Mouse (Mus musculus): ENCODE measurements around the gene Rasgef1c. TPM values are rescaled to one million over a fixed set of nuclear protein-coding genes. Genes with fewer than 3 reads are reported as not detected.

Rasgef1c gene
- polyA plus RNA-seq, 1 experiment from 2014 or later, result 0.18 TPM

GRCm38 (mm10) chr11:49977963-49978568, 76.4 kb downstream of the Rasgef1c start:
- H3K9me3 ChIP-seq (replicated peaks), result 0 out of 2 replicates have a peak, but pooled peaks cover 9% of the 10 kb centered on the region
- WGBS, result 84% methylated on average over 10 of the region's 10 CpGs
- no peak for ATAC-seq (ENCODE audit: insufficient number of reproducible peaks, low FRiP score)

DNA sequence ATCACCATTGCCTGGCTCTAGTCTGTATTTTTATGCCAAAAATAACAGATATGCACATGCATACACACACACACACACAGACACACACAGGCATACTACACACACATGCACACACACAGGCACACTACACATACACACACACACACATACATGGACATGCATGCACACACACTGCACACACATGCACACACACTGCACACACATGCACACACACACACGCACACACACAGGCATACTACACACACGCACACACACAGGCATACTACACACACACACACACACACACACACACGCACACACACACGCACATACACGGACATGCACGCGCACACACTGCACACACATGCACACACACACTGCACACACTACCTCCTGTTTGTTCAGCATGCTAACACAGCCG, 77.3 kb downstream of the Rasgef1c start:
- WGBS, result 86% methylated on average over 8 of the region's 8 CpGs
- no peak overlapping the region for H3K4me3 ChIP-seq
- no peak for ATAC-seq (ENCODE audit: insufficient number of reproducible peaks, low FRiP score)
- H3K36me3 ChIP-seq, result no peaks in the 10 kb centered on the region
- H3K9me3 ChIP-seq (replicated peaks), result 0 out of 2 replicates have a peak, but pooled peaks cover 4% of the 10 kb centered on the region
- H3K27ac ChIP-seq (ENCODE audit: poor library complexity, severe bottlenecking), result no peak overlapping the region
- no peak overlapping the region for H3K4me2 ChIP-seq
- peaks cover 27% of the 10 kb centered on the region for H3K4me1 ChIP-seq (replicated peaks)
- no peaks in the 10 kb centered on the region for H3K27me3 ChIP-seq (replicated peaks)
- no peak overlapping the region for H3K9ac ChIP-seq

More at GRCm38 (mm10) chr11:49977963-49978568, 76.4 kb downstream of the Rasgef1c start:
- Histone ChIP-seq H3K4me1 (replicated peaks) (peaks cover 23% of the 10 kb centered on the region), H3K4me3 (no peak overlapping the region), H3K36me3 (no peaks in the 10 kb centered on the region), H3K9ac (no peak overlapping the region), H3K4me2 (no peak overlapping the region), H3K27me3 (replicated peaks) (no peaks in the 10 kb centered on the region), H3K27ac (ENCODE audit: poor library complexity, severe bottlenecking) (no peak overlapping the region)

DNA sequence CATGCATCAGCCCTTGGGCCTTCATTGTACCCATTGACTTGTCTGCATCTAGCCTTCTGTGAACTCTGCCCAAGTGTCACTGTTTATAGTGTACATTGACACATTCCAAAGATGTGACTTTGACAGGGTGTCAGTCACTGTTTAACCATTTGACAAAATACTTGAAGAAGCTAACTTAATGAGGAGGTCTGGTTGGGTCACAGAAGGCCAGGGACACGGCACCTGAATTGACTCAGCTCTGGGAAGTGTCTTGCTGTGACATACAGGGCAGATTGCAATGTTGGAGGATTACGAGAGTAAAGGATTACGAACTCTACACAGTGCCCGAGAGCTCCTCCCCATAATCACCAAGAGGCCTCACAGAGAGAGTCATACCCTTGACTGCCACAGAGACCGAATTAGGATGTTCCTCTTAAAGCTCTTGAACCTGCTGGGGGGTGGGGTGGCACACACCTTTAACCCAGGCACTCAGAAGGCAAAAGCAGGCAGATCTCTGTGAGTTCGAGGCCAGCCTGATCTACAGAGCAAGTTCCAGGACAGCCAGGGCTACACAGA, 79.1 kb downstream of the Rasgef1c start:
- Histone ChIP-seq H3K4me3 (no peak overlapping the region), H3K4me1 (replicated peaks) (peaks cover 27% of the 10 kb centered on the region), H3K36me3 (no peaks in the 10 kb centered on the region), H3K27ac (ENCODE audit: poor library complexity, severe bottlenecking) (peak overlapping the region; percentile 26; the same call in 1 of the 2 replicates), H3K27me3 (replicated peaks) (no peaks in the 10 kb centered on the region), H3K9ac (no peak overlapping the region), H3K9me3 (replicated peaks) (no peaks in the 10 kb centered on the region), H3K4me2 (no peak overlapping the region)
- 48% methylated on average over 6 of the region's 6 CpGs for WGBS
- ATAC-seq (ENCODE audit: insufficient number of reproducible peaks, low FRiP score), result no peak

DNA sequence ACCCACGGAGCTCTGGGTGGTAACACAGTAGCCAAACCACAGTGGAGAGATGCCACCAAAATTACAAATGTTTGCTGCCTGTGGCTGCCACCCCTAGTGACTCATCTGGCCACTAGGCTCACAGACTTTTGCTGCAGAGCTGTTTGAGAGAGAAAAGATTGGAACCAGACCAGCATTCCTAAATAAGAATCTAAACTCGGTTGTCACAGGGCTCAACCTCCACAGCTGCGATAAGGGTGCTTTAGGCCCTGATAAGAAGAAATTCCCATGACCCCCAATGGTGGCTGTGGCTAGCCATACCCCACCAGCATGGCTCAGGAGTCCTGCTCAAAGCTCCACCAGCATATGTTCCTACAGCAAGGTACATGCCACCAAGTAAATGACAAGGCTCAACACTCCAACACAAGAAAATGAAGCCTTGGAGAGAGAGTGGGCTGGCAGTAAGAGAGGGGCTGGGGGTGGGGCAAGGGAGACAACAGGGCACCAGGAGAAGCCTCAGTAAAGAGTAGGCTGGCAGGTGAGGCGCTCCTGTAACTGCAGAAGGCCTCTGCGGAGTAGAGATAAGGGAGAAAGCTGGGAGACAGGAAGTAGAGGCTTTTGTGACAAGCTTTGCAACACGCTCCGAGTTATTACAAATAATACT, 79.8 kb downstream of the Rasgef1c start:
- Histone ChIP-seq H3K27ac (ENCODE audit: poor library complexity, severe bottlenecking) (peak overlapping the region; percentile 26; the same call in 1 of the 2 replicates), H3K4me3 (no peak overlapping the region)
- 22% methylated on average over 7 of the region's 7 CpGs for WGBS

GRCm38 (mm10) chr11:49982094-49982493, 80.5 kb downstream of the Rasgef1c start:
- Histone ChIP-seq H3K9ac (no peak overlapping the region), H3K27ac (ENCODE audit: poor library complexity, severe bottlenecking) (no peak overlapping the region), H3K4me2 (no peak overlapping the region), H3K27me3 (replicated peaks) (no peaks in the 10 kb centered on the region), H3K9me3 (replicated peaks) (no peaks in the 10 kb centered on the region), H3K4me3 (no peak overlapping the region), H3K4me1 (replicated peaks) (peaks cover 27% of the 10 kb centered on the region), H3K36me3 (no peaks in the 10 kb centered on the region)
- no peak for ATAC-seq (ENCODE audit: insufficient number of reproducible peaks, low FRiP score)
- WGBS, result 67% methylated on average over 4 of the region's 4 CpGs

More for the DNA sequence above, 79.8 kb downstream of the Rasgef1c start:
- Histone ChIP-seq H3K9me3 (replicated peaks) (no peaks in the 10 kb centered on the region), H3K27me3 (replicated peaks) (no peaks in the 10 kb centered on the region), H3K9ac (no peak overlapping the region), H3K36me3 (no peaks in the 10 kb centered on the region), H3K4me2 (no peak overlapping the region), H3K4me1 (replicated peaks) (peaks cover 27% of the 10 kb centered on the region)
- peak; percentile 46; the same call in 1 of the 2 replicates for ATAC-seq (ENCODE audit: insufficient number of reproducible peaks, low FRiP score)

DNA sequence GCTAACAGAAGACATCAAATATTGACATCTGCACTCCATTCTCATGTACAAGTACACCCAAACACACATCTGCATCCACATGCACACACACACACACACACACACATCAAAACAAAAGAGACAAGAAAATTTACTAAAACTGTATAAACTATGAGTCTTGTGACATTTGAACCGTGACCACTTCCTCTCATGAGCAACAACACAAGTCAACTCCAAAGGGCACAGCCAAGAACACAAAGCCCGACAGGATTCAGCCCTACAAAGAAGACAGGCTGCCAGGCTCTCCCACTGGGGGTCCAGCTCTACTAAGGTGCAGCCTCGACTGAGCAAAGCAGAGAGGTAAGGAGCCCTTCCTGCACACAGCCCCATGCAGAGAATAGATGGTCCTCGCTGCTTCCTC, 81.2 kb downstream of the Rasgef1c start:
- no peak for ATAC-seq (ENCODE audit: insufficient number of reproducible peaks, low FRiP score)
- H3K27me3 ChIP-seq (replicated peaks), result no peaks in the 10 kb centered on the region
- H3K27ac ChIP-seq (ENCODE audit: poor library complexity, severe bottlenecking), result no peak overlapping the region
- H3K36me3 ChIP-seq, result no peaks in the 10 kb centered on the region
- no peak overlapping the region for H3K4me3 ChIP-seq
- no peak overlapping the region for H3K9ac ChIP-seq
- H3K4me2 ChIP-seq, result no peak overlapping the region
- H3K9me3 ChIP-seq (replicated peaks), result no peaks in the 10 kb centered on the region
- 48% methylated on average over 4 of the region's 4 CpGs for WGBS
- peaks cover 27% of the 10 kb centered on the region for H3K4me1 ChIP-seq (replicated peaks)

GRCm38 (mm10) chr11:49983875-49984552, 82.4 kb downstream of the Rasgef1c start:
- Histone ChIP-seq H3K9me3 (replicated peaks) (no peaks in the 10 kb centered on the region), H3K9ac (no peak overlapping the region), H3K27ac (ENCODE audit: poor library complexity, severe bottlenecking) (no peak overlapping the region), H3K4me1 (replicated peaks) (peaks cover 27% of the 10 kb centered on the region), H3K36me3 (no peaks in the 10 kb centered on the region), H3K4me3 (no peak overlapping the region), H3K4me2 (no peak overlapping the region), H3K27me3 (replicated peaks) (no peaks in the 10 kb centered on the region)
- ATAC-seq (ENCODE audit: insufficient number of reproducible peaks, low FRiP score), result no peak
- WGBS, result 84% methylated on average over 4 of the region's 4 CpGs

DNA sequence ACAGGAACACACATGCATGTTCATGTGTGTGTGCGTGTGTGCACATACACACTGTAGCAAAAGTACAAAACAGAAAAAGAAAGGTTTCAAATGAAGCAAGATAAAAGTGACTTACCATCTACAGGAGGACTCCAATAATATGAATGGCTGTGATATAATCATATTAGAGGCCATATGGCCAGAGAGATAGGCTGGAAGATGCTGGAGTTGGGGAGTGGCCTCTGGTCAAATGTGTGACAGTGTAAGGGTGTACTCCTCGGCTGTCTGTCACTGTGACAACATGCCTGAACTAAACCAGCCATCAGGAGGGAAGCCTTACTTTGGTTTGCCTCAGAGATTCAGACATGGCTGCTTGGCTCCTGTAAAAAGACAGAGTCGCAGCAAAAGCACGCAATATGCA, 83.4 kb downstream of the Rasgef1c start:
- H3K4me3 ChIP-seq, result no peak overlapping the region
- H3K9me3 ChIP-seq (replicated peaks), result no peaks in the 10 kb centered on the region
- 72% methylated on average over 4 of the region's 4 CpGs for WGBS
- H3K27me3 ChIP-seq (replicated peaks), result no peaks in the 10 kb centered on the region
- H3K36me3 ChIP-seq, result no peaks in the 10 kb centered on the region
- no peak for ATAC-seq (ENCODE audit: insufficient number of reproducible peaks, low FRiP score)
- H3K4me2 ChIP-seq, result no peak overlapping the region
- no peak overlapping the region for H3K9ac ChIP-seq
- no peak overlapping the region for H3K27ac ChIP-seq (ENCODE audit: poor library complexity, severe bottlenecking)
- peaks cover 27% of the 10 kb centered on the region for H3K4me1 ChIP-seq (replicated peaks)

GRCm38 (mm10) chr11:49986277-49987036, 84.8 kb downstream of the Rasgef1c start:
- no peak overlapping the region for H3K4me2 ChIP-seq
- peaks cover 15% of the 10 kb centered on the region for H3K4me1 ChIP-seq (replicated peaks)
- H3K27me3 ChIP-seq (replicated peaks), result no peaks in the 10 kb centered on the region
- no peak overlapping the region for H3K9ac ChIP-seq
- 24% methylated on average over 10 of the region's 10 CpGs for WGBS
- H3K27ac ChIP-seq (ENCODE audit: poor library complexity, severe bottlenecking), result no peak overlapping the region
- H3K4me3 ChIP-seq, result no peak overlapping the region
- H3K36me3 ChIP-seq, result no peaks in the 10 kb centered on the region
- no peaks in the 10 kb centered on the region for H3K9me3 ChIP-seq (replicated peaks)
- peak; percentile 66; the same call in 1 of the 2 replicates for ATAC-seq (ENCODE audit: insufficient number of reproducible peaks, low FRiP score)

- no peak overlapping the region for H3K4me2 ChIP-seq
- no peak overlapping the region for H3K9ac ChIP-seq
- ATAC-seq (ENCODE audit: insufficient number of reproducible peaks, low FRiP score), result no peak
- H3K27me3 ChIP-seq (replicated peaks), result no peaks in the 10 kb centered on the region
- H3K4me1 ChIP-seq (replicated peaks), result no peaks in the 10 kb centered on the region
- H3K9me3 ChIP-seq (replicated peaks), result 0 out of 2 replicates have a peak, but pooled peaks cover 3% of the 10 kb centered on the region
- H3K4me3 ChIP-seq, result no peak overlapping the region
- no peaks in the 10 kb centered on the region for H3K36me3 ChIP-seq
- no peak overlapping the region for H3K27ac ChIP-seq (ENCODE audit: poor library complexity, severe bottlenecking)
- 59% methylated on average over 2 of the region's 2 CpGs for WGBS
Observed at GRCm38 (mm10) chr11:49994536-49994935, 92.9 kb downstream of the Rasgef1c start.
